Mouse (Mus musculus): ENCODE data around the gene Ptgir.

GRCm38 (mm10) chr7:16893612-16894011 is 12.7 kb upstream of the Ptgir start:
- no peak for TF ChIP-seq POLR2A (IDR thresholded peaks at IDR 0.05; ENCODE audit: borderline replicate concordance, control insufficient read depth, low read depth, low read length)
- no peak for TF ChIP-seq CTCF (IDR thresholded peaks at IDR 0.05; ENCODE audit: control insufficient read depth, insufficient read depth, low read length)

Measured in bone marrow, adult 2 months (tissue).